Mouse (Mus musculus): ENCODE measurements around the gene Snx27. TPM values are rescaled to one million over a fixed set of nuclear protein-coding genes. Genes with fewer than 3 reads are reported as not detected.

Snx27 gene
- 39.3 and 41.6 TPM in 2 replicates for polyA plus RNA-seq (2014; fragmentation: Nextera tagmentation; extraction: Ambion mirVana)

DNA sequence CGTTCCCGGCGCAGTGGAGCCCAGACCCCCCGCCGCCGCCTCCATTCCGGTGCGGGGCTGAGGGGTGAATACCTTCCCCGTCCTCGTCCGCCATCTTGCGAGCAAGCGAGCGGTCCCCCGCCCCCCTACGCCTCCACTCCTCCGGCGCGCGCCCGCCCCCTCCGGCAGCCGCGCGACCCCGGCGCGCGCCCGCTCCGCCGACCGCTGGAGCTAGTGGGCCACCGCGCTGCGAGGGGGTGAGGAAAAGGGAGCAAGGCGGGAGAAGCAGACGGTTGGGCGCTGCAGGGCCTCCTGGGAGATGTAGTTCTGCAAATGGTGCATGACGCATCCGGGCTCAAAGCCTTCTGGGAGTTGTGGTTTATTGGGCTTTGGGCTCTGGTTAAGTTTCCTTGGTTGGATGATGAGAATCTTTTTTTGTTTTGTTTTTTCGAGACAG lies at the start of gene Snx27:
Gene Snx27, minus strand, starts transcription at position 261 of the 436 bp plus-strand sequence.
- peak; percentile 96 for ATAC-seq (replicated peaks; ENCODE audit: insufficient number of reproducible peaks, low FRiP score, low TSS enrichment, low read depth)
- Histone ChIP-seq H3K4me2 (ENCODE audit: low read depth, low read length) (peak within 1 kb of the TSS; percentile 75), H3K4me3 (ENCODE audit: low read depth, low read length) (peak within 1 kb of the TSS; percentile 83), H3K27me3 (ENCODE audit: control insufficient read depth, insufficient read depth, low read length) (no peaks in the 10 kb centered on the region), H3K36me3 (replicated peaks; ENCODE audit: control insufficient read depth, insufficient read depth, low read depth, low read length) (no peaks in the 10 kb centered on the region), H3K4me1 (ENCODE audit: control insufficient read depth, insufficient read depth, low read length) (no peaks in the 10 kb centered on the region), H3K9ac (replicated peaks; ENCODE audit: low read length) (peak within 1 kb of the TSS; percentile 88), H3K27ac (replicated peaks; ENCODE audit: low read depth, low read length) (peak within 1 kb of the TSS; percentile 70), H3K9me3 (replicated peaks; ENCODE audit: control insufficient read depth, low read length) (no peaks in the 10 kb centered on the region)
- peak; percentile 97 for DNase-seq (ENCODE audit: low spot score)
- WGBS: under 1% methylated on average over 35 of the region's 42 CpGs

DNA sequence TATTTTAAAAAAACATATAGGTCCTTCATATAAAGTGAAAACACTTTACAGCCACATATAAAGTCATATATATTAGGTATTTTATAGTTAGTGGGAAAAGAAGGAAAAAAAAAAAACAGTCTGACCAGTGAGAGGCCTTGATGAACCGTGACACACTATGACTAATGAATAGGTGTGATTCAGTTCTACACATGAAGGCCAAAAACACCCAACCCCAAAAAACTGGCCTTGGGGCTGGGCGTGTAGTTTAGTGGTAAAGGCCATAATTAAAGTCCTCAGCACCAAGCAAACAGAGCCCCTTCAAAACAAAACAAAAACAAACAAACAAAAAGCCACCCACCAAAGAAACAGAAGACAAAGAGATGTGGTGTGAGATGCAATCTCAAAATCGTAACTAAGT lies 47.4 kb upstream of the Snx27 start:
- no peaks in the 10 kb centered on the region for H3K9me3 ChIP-seq (replicated peaks; ENCODE audit: control insufficient read depth, low read length)
- H3K4me2 ChIP-seq (ENCODE audit: low read depth, low read length): no peak overlapping the region
- no peaks in the 10 kb centered on the region for H3K27me3 ChIP-seq (ENCODE audit: control insufficient read depth, insufficient read depth, low read length)
- no peak overlapping the region for H3K9ac ChIP-seq (replicated peaks; ENCODE audit: low read length)
- H3K4me1 ChIP-seq (ENCODE audit: control insufficient read depth, insufficient read depth, low read length): no peaks in the 10 kb centered on the region
- no peak for DNase-seq (ENCODE audit: low spot score)
- no peak overlapping the region for H3K27ac ChIP-seq (replicated peaks; ENCODE audit: low read depth, low read length)
- H3K4me3 ChIP-seq (ENCODE audit: low read depth, low read length): no peak overlapping the region
- no peak for ATAC-seq (replicated peaks; ENCODE audit: insufficient number of reproducible peaks, low FRiP score, low TSS enrichment, low read depth)
- H3K36me3 ChIP-seq (replicated peaks; ENCODE audit: control insufficient read depth, insufficient read depth, low read depth, low read length): no peaks in the 10 kb centered on the region
- 76% methylated on average over 3 of the region's 3 CpGs for WGBS

DNA sequence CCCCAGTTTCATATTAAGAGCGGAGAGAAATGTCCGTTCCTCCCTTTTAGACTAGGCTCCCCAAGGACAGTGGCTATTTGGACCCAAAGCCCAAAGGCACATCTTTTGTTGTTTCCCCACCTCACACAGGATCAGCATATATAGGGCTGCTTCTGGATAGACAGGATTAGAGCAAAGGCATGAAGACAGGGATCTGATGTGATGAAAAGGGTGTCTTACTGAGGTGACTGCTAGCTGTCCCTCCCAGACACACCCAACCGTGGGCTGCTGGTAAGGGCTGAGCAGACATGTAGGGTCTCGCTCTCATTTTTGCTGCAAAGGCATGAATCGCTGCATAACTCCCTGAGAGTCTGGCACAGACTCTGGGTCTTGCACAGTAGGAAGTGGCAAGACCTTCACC lies 46.2 kb upstream of the Snx27 start:
- Histone ChIP-seq H3K27ac (replicated peaks; ENCODE audit: low read depth, low read length) (no peak overlapping the region), H3K4me3 (ENCODE audit: low read depth, low read length) (no peak overlapping the region), H3K4me1 (ENCODE audit: control insufficient read depth, insufficient read depth, low read length) (no peaks in the 10 kb centered on the region), H3K27me3 (ENCODE audit: control insufficient read depth, insufficient read depth, low read length) (no peaks in the 10 kb centered on the region), H3K9ac (replicated peaks; ENCODE audit: low read length) (no peak overlapping the region), H3K9me3 (replicated peaks; ENCODE audit: control insufficient read depth, low read length) (no peaks in the 10 kb centered on the region), H3K36me3 (replicated peaks; ENCODE audit: control insufficient read depth, insufficient read depth, low read depth, low read length) (no peaks in the 10 kb centered on the region), H3K4me2 (ENCODE audit: low read depth, low read length) (no peak overlapping the region)
- ATAC-seq (replicated peaks; ENCODE audit: insufficient number of reproducible peaks, low FRiP score, low TSS enrichment, low read depth) (no peak), DNase-seq (ENCODE audit: low spot score) (no peak)
- WGBS: 94% methylated on average over 5 of the region's 5 CpGs

DNA sequence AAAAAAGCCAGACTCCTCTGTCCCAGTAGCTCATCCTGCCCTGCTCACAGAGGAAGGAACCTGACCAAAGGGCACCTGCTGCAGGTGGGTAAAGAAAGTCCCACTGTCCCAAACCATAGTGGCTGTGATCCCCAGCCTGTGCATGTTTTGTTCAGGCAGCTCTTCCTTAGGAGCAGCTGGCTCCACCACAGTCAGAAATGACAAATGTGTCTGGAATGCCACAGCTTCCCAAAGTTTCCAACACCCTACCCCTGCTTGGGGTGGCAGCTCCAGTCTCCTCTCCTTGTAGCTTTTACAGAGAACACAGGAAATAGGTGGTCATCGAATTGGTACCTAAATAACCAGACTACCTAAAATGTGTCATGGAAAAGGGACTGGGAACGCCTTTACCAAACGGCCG lies 41.8 kb upstream of the Snx27 start:
- Histone ChIP-seq H3K27ac (replicated peaks; ENCODE audit: low read depth, low read length) (no peak overlapping the region), H3K4me2 (ENCODE audit: low read depth, low read length) (no peak overlapping the region), H3K36me3 (replicated peaks; ENCODE audit: control insufficient read depth, insufficient read depth, low read depth, low read length) (no peaks in the 10 kb centered on the region), H3K27me3 (ENCODE audit: control insufficient read depth, insufficient read depth, low read length) (no peaks in the 10 kb centered on the region), H3K4me1 (ENCODE audit: control insufficient read depth, insufficient read depth, low read length) (no peaks in the 10 kb centered on the region), H3K9me3 (replicated peaks; ENCODE audit: control insufficient read depth, low read length) (no peaks in the 10 kb centered on the region), H3K4me3 (ENCODE audit: low read depth, low read length) (no peak overlapping the region), H3K9ac (replicated peaks; ENCODE audit: low read length) (no peak overlapping the region)
- DNase-seq (ENCODE audit: low spot score) (no peak), ATAC-seq (replicated peaks; ENCODE audit: insufficient number of reproducible peaks, low FRiP score, low TSS enrichment, low read depth) (no peak)
- 88% methylated on average over 4 of the region's 4 CpGs for WGBS

DNA sequence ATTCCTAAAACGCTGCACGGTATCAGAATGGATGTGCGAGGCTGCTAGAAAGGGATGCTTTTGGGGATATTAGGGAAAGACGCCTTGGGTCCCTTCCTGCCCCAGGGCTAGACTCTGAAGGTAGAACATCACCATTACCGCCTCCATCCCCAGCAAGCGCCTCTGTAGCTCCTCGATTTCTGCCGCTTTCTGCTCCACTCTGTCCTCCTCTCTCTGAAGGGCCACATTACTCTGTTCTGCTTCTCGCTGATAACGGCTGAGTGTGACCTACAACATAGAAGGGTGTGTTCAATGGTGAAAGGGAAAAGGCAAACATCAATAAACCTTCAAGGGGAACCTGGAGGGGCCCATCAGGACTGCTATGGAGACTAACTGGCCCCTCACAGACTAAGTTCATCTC lies 40.0 kb upstream of the Snx27 start:
- Histone ChIP-seq H3K4me3 (ENCODE audit: low read depth, low read length) (no peak overlapping the region), H3K27me3 (ENCODE audit: control insufficient read depth, insufficient read depth, low read length) (no peaks in the 10 kb centered on the region), H3K4me2 (ENCODE audit: low read depth, low read length) (no peak overlapping the region), H3K9me3 (replicated peaks; ENCODE audit: control insufficient read depth, low read length) (no peaks in the 10 kb centered on the region), H3K36me3 (replicated peaks; ENCODE audit: control insufficient read depth, insufficient read depth, low read depth, low read length) (no peaks in the 10 kb centered on the region), H3K27ac (replicated peaks; ENCODE audit: low read depth, low read length) (no peak overlapping the region), H3K4me1 (ENCODE audit: control insufficient read depth, insufficient read depth, low read length) (no peaks in the 10 kb centered on the region), H3K9ac (replicated peaks; ENCODE audit: low read length) (no peak overlapping the region)
- ATAC-seq (replicated peaks; ENCODE audit: insufficient number of reproducible peaks, low FRiP score, low TSS enrichment, low read depth) (no peak), DNase-seq (ENCODE audit: low spot score) (no peak)
- WGBS: 87% methylated on average over 10 of the region's 10 CpGs

DNA sequence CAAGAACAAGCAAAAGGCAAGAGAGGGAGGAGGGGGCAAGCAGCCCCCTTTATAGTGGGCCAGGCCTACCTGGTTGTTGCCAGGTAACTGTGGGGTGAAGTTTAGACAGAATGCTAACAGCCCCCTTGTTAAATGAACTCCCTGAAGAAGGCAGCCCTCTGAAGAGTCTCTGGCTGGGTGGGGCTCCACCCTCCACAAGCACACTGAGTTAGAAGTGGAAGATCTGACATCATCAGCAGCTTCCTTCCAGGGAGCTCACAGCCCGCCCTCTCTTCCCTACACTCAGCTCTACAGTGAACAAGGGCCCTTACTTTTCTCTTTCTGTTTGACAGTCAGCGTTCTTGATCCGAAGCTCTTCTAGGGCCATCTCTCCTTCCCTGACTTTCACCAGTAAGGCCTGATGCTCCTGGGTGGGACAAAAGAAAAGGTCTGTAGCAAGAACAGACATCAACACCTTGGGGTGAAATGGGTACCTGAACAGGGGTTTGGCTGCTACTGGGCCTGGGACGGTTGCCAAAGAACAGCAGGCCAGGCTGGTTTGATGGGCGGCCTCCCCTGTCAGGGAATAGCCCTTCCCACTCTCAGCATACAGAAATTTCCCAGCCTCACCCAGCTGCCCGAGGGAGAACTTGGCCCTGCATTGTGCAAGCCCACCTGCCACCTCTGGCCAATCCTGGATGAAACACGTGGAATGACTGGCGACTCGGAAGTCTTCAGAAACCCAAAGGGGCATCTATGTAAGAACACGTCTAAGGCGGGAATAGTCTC lies 39.4 kb upstream of the Snx27 start:
- Histone ChIP-seq H3K36me3 (replicated peaks; ENCODE audit: control insufficient read depth, insufficient read depth, low read depth, low read length) (no peaks in the 10 kb centered on the region), H3K27ac (replicated peaks; ENCODE audit: low read depth, low read length) (no peak overlapping the region), H3K4me2 (ENCODE audit: low read depth, low read length) (no peak overlapping the region), H3K9me3 (replicated peaks; ENCODE audit: control insufficient read depth, low read length) (no peaks in the 10 kb centered on the region), H3K27me3 (ENCODE audit: control insufficient read depth, insufficient read depth, low read length) (no peaks in the 10 kb centered on the region), H3K9ac (replicated peaks; ENCODE audit: low read length) (no peak overlapping the region), H3K4me3 (ENCODE audit: low read depth, low read length) (no peak overlapping the region), H3K4me1 (ENCODE audit: control insufficient read depth, insufficient read depth, low read length) (no peaks in the 10 kb centered on the region)
- DNase-seq (ENCODE audit: low spot score) (no peak), ATAC-seq (replicated peaks; ENCODE audit: insufficient number of reproducible peaks, low FRiP score, low TSS enrichment, low read depth) (no peak)
- WGBS: 84% methylated on average over 11 of the region's 11 CpGs

DNA sequence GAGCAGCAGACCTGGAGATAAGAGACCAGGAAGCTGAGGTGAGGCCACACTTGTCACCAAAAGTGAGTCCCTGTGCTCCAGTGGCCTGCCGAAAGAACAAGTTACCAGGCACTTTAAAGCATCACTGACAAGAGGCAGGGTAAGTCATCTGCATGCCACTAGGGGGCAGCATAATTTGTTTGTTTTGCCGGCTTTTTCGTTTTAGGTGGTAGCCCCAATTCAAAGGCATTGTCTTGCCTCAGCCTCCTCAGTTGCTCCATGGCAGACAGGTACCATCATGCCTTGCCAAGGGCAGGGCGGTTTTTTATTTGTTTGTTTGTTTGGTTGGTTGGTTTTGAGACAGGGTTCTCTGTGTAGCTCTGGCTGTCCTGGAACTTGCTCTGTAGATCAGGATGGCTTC lies 34.2 kb upstream of the Snx27 start:
- ATAC-seq (replicated peaks; ENCODE audit: insufficient number of reproducible peaks, low FRiP score, low TSS enrichment, low read depth): no peak
- DNase-seq (ENCODE audit: low spot score): peak; percentile 49

DNA sequence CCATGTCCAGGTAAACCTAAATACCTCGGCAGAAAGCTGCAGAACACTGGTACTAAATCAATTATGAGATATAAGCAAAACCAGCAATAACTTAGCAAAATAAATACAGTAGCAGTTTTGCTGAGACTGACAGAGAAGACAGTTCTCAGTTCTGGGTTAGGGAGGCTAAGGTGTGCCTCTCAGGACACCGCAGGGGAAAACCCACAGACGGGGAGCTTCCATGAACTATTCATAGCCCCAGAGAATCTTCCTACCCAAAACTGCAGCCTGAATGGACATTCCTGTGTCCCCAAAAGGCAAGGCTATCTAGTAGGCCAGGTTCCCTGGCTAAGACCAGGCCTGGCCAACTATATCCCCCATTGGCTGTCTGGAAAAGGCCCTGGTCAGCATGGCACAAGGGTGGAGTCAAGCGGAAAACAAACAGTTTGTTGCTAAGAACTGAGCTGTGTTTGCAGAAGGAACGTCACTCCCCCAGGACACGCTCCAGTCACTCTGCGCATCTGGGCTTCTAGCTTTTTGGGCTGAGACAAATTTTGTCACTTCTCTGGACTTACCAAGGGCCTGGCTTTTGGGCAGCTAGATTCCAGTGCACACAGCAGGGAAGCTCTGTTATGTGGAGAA lies 30.9 kb upstream of the Snx27 start:
- WGBS: 67% methylated on average over 7 of the region's 7 CpGs
- H3K9me3 ChIP-seq (replicated peaks; ENCODE audit: control insufficient read depth, low read length): no peaks in the 10 kb centered on the region
- ATAC-seq (replicated peaks; ENCODE audit: insufficient number of reproducible peaks, low FRiP score, low TSS enrichment, low read depth) (no peak), DNase-seq (ENCODE audit: low spot score) (no peak)
- H3K4me3 ChIP-seq (ENCODE audit: low read depth, low read length): no peak overlapping the region
- H3K9ac ChIP-seq (replicated peaks; ENCODE audit: low read length): no peak overlapping the region
- no peak overlapping the region for H3K27ac ChIP-seq (replicated peaks; ENCODE audit: low read depth, low read length)
- no peaks in the 10 kb centered on the region for H3K36me3 ChIP-seq (replicated peaks; ENCODE audit: control insufficient read depth, insufficient read depth, low read depth, low read length)
- no peaks in the 10 kb centered on the region for H3K27me3 ChIP-seq (ENCODE audit: control insufficient read depth, insufficient read depth, low read length)
- no peaks in the 10 kb centered on the region for H3K4me1 ChIP-seq (ENCODE audit: control insufficient read depth, insufficient read depth, low read length)
- H3K4me2 ChIP-seq (ENCODE audit: low read depth, low read length): no peak overlapping the region

More for the DNA sequence above, 34.2 kb upstream of the Snx27 start:
- Histone ChIP-seq H3K27ac (replicated peaks; ENCODE audit: low read depth, low read length) (no peak overlapping the region), H3K36me3 (replicated peaks; ENCODE audit: control insufficient read depth, insufficient read depth, low read depth, low read length) (no peaks in the 10 kb centered on the region), H3K9ac (replicated peaks; ENCODE audit: low read length) (no peak overlapping the region), H3K4me1 (ENCODE audit: control insufficient read depth, insufficient read depth, low read length) (no peaks in the 10 kb centered on the region), H3K4me2 (ENCODE audit: low read depth, low read length) (no peak overlapping the region), H3K9me3 (replicated peaks; ENCODE audit: control insufficient read depth, low read length) (no peaks in the 10 kb centered on the region), H3K4me3 (ENCODE audit: low read depth, low read length) (no peak overlapping the region), H3K27me3 (ENCODE audit: control insufficient read depth, insufficient read depth, low read length) (no peaks in the 10 kb centered on the region)
- 54% methylated on average over 4 of the region's 4 CpGs for WGBS
